Mouse (Mus musculus): ENCODE measurements around the gene Pgp. TPM values are rescaled to one million over a fixed set of nuclear protein-coding genes. Genes with fewer than 3 reads are reported as not detected.

Pgp gene
- total and polyA plus RNA-seq, 3 experiments: 19.3 to 55.0 TPM; not detected in 1

GRCm38 (mm10) chr17:24481027-24481815 is 11.0 kb downstream of the Pgp start:
- Histone ChIP-seq H3K9ac (ENCODE audit: control insufficient read depth, low read depth, low read length, poor library complexity, severe bottlenecking) (no peak overlapping the region), H3K79me2 (ENCODE audit: control insufficient read depth, insufficient read depth, low read length, poor library complexity) (peaks cover 7% of the 10 kb centered on the region), H3K36me3 (ENCODE audit: control insufficient read depth in 1 of 2, insufficient read depth in 2 of 2, low read length in 2 of 2) (peaks cover 0 to 8% of the 10 kb centered on the region in 2 experiments; a peak in 2 of 4 replicates), H3K27ac (ENCODE audit: control insufficient read depth, low read depth, low read length) (no peak overlapping the region), H3K9me3 (replicated peaks; ENCODE audit: insufficient read depth, low read length) (no peaks in the 10 kb centered on the region), H3K4me1 (ENCODE audit: control insufficient read depth in 1 of 2, insufficient read depth in 2 of 2, low read length in 2 of 2) (peaks cover 0 to 13% of the 10 kb centered on the region in 2 experiments; a peak in 3 of 4 replicates), H3K27me3 (ENCODE audit: control insufficient read depth in 1 of 2, insufficient read depth in 2 of 2, low read length in 2 of 2) (no peaks in the 10 kb centered on the region; a peak in 1 of 4 replicates), H3K4me3 (ENCODE audit: control insufficient read depth in 1 of 2, insufficient read depth in 1 of 2, low read depth in 2 of 2, low read length in 2 of 2) (no peak overlapping the region)
- DNase-seq (ENCODE audit: low read depth, low spot score): no peak
- no peak for TF ChIP-seq SIN3A (IDR thresholded peaks at IDR 0.05; ENCODE audit: low read length)
- TF ChIP-seq NELFE (IDR thresholded peaks at IDR 0.05; ENCODE audit: low read depth, low read length): no peak
- no peak for TF ChIP-seq UBTF (IDR thresholded peaks at IDR 0.05; ENCODE audit: borderline replicate concordance, insufficient read depth, low read depth, low read length)
- no peak for TF ChIP-seq NRF1 (IDR thresholded peaks at IDR 0.05; ENCODE audit: insufficient read depth, low read depth, low read length, poor library complexity, severe bottlenecking)
- TF ChIP-seq POLR2A (IDR thresholded peaks at IDR 0.05; ENCODE audit: control insufficient read depth in 1 of 2, insufficient read depth in 1 of 2, low read depth in 1 of 2, low read length in 2 of 2, poor library complexity in 1 of 2): no peak
- no peak for TF ChIP-seq POLR2AphosphoS5 (IDR thresholded peaks at IDR 0.05; ENCODE audit: borderline replicate concordance, low read depth, low read length)
- TF ChIP-seq ZKSCAN1 (IDR thresholded peaks at IDR 0.05; ENCODE audit: low read depth, low read length): no peak
- no peak for TF ChIP-seq GATA1 (IDR thresholded peaks at IDR 0.05; ENCODE audit: low read depth, low read length)
- no peak for TF ChIP-seq USF2 (IDR thresholded peaks at IDR 0.05; ENCODE audit: borderline replicate concordance in 1 of 2, insufficient read depth in 1 of 2, low read depth in 1 of 2, low read length in 2 of 2)
- TF ChIP-seq BHLHE40 (IDR thresholded peaks at IDR 0.05; ENCODE audit: borderline replicate concordance, low read depth, low read length): no peak
- no peak for TF ChIP-seq ZMIZ1 (IDR thresholded peaks at IDR 0.05; ENCODE audit: low read depth, low read length)
- no peak for TF ChIP-seq RAD21 (IDR thresholded peaks at IDR 0.05; ENCODE audit: low read depth, low read length)
- no peak for TF ChIP-seq CHD2 (IDR thresholded peaks at IDR 0.05; ENCODE audit: low read length)
- no peak for TF ChIP-seq MAX (IDR thresholded peaks at IDR 0.05; ENCODE audit: low read length)
- no peak for TF ChIP-seq CTCF (IDR thresholded peaks at IDR 0.05 in 2 of 3, conservative IDR thresholded peaks at IDR 0.05 in 1 of 3; ENCODE audit: control insufficient read depth in 1 of 3, insufficient read depth in 1 of 3, low read depth in 2 of 3, low read length in 3 of 3, poor library complexity in 1 of 3, severe bottlenecking in 1 of 3)
- no peak for TF ChIP-seq MYC (IDR thresholded peaks at IDR 0.05; ENCODE audit: low read depth, low read length)
- no peak for TF ChIP-seq HCFC1 (IDR thresholded peaks at IDR 0.05; ENCODE audit: low read depth, low read length)
- no peak for TF ChIP-seq MEF2A (IDR thresholded peaks at IDR 0.05; ENCODE audit: extremely low read depth, insufficient replicate concordance, low read depth, low read length, poor library complexity, severe bottlenecking)
- TF ChIP-seq MXI1 (IDR thresholded peaks at IDR 0.05; ENCODE audit: low read depth, low read length): no peak
- TF ChIP-seq MAFK (IDR thresholded peaks at IDR 0.05; ENCODE audit: borderline replicate concordance, low read depth, low read length): no peak

Data from MEL (cell line).